Mouse (Mus musculus): ENCODE data around the gene Txndc2.
A peak's percentile ranks its signal among the peaks of the same experiment; 100 is the strongest.
"Not testable (repeated sequence)": the region's sequence is repeated elsewhere in the genome, so short reads cannot be mapped to it uniquely, and the experiment has no call there.

Txndc2 gene

DNA sequence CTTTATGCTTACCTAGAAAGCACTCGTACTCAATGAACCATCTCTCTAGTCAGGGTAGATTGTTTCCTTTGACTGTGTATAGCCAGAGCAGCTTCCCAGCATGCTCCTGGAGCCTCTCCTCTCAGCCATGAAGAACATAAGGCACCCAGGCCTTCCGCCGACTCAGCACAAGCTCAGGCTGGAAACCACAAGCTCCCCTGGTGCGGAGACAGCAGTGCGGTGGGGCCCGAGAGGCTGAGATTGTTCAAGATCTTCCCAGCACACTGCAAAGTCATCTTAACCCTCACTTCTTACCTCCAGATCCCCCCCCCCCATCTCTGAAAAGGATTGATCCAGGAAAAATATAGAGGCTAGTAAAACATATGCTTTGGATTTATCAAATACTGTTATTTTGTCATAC lies 8.6 kb upstream of the Txndc2 start:
- DNase-seq, result no peak

GRCm38 (mm10) chr17:65649175-65649493 lies 7.2 kb upstream of the Txndc2 start:
- no peak for DNase-seq

DNA sequence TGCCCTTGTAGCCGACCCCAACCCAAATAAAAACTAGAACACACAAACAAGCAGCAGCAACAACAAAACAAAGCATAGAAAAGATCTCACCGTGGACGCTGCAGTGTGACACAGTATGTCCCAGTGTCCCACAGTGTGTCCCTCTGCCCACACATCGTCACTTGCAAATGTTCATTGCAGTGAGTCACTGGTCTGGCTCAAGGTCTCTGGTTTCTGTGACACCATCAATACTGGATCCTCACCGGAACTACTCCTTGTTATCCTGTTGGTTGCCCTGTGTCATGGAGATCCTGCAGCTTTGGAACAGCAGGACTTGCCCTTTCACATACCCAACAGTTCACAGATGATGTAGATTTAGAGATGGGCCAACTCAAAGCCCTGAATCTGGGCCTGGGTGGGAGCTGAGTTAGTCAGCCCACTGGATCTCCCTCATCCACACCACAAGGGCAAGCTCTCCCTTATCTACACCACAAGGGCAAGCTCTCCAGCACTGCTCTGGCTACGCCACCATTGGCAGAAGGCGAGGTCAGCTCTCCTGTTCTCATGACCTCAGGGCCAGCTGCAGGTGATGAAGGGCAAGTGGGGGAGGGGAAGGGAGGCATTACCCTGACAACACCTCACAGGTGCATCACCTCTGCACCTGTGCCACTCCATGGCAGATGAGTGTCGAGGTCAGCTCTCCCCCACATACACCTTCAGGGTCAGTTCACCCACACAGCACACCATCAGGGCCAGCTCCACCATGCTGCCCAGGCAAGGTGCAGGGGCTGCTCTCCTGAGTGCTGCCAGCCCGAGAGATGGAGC lies 6.6 kb upstream of the Txndc2 start:
- no peak for DNase-seq

DNA sequence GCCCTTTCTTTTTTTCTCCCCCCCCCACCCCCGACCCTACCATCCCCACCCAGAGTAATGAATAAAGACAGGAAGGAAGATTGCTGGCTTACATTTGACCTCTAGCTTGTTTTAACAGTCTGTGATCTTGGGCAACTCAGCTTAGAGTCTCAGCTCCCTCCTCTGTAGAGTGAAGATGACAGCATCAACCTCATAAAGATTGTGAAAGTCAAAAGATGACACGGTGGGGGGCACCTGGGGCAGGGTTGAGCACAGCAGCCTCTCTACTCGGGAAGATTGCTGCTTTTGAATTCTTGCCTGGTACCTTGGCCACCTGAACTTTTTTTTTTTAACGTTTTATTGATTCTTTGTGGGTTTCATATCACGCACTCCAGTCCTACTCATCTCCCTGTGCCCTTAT lies 6.0 kb upstream of the Txndc2 start:
- no peak for DNase-seq

DNA sequence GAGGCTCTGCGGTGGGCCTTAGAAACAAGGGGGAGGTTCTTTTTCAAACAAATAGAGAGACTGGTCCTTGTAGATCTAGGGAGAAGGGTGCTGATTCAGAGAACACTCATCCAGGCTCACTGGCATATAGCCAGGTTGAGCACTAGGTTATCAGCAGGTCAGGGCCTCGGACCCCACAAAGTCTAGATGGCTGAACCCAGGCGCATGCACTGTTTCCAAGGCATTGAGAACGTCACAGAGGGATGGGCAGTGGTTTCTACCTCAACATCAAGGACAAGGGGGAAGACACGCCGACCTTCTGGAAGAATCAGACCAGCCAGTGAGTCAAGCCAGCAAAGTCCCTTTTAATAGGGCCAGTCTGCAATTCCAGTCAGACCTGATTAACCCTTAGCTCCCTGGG lies 5.3 kb upstream of the Txndc2 start:
- DNase-seq, result no peak

DNA sequence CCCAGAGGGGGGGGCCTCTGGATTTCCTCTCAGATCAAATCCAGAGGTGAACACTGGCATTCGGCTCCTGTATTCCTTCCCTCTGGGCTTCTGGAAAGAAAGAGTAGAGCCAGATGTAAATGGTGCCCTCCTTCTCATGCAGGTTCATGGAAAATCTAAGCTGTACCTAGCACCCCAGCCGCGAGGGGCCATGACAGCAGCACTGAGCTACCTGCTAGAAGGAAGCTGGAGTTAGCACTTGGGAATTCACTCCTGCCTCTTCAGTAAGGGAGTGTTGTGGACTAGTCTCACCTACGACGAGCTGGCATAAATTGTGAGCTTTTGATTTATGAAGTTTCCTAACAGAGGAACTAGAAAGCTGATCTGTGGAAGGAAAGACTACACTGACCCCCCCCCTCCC lies 1.6 kb upstream of the Txndc2 start:
- no peak for DNase-seq

DNA sequence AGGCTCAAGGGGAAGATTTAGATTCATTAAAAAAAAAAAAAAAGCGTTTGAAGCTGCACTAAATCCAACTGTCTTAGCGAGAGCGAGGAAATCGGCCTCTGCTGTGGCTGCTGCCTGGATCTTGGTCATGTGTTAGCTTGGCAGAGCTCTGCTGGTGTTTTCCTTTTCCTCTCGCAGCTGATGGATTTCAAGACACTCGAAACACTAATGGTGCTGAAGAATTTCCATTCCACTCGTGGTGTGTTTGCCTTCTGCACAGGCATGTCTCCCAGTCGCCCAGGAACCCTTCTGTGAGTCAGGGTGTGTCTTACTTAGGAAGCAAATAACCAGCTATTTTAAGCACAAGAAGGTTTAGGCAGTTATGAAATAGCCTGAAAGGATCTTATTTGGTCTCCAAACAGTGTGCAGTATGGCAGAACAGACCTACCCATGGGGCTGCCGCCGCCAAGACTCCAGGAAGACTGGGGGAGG lies 1.1 kb upstream of the Txndc2 start:
- DNase-seq, result peak; percentile 12

- DNase-seq, result no peak
Observed at GRCm38 (mm10) chr17:65642578-65642991, 617 bp upstream of the Txndc2 start.

DNA sequence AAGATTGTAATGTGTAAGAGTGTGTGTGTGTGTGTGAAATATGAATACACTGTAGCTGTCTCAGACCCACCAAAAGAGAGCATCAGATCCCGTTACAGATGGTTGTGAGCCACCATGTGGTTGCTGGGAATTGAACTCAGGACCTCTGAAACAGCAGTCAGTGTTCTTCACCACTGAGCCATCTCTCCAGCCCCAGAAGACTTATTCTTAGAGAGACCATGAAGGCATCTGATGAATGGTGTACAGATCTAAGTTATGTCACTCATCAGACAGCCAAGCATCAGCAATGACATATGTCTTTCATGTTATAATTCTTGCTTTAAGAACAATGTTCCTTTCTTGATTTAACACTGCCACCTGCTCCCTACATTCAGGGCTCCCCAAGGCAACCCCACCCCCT lies 2.8 kb downstream of the Txndc2 start:
- no peak for DNase-seq

- DNase-seq, result no peak
Observed at GRCm38 (mm10) chr17:65635715-65636360, 6.1 kb downstream of the Txndc2 start.

DNA sequence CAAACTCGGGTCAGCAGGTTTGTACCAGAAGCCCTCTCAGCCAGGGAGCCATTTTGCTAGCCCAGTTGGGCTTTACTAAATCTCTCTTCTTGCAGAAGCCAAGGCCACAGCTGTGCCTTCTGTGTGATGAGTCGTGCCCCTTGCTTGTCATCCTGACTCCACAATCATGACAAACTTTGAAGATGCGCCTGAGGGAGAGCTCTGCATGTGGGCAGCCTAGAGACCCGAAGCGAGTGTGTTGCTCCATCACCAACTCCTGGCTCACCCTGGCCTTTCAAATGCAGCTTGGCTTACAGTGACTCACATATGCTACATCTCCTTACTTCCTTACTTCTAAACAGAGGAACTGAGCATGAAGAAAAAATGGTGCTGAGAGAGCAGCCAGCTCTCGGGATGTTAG lies 12.0 kb downstream of the Txndc2 start:
- no peak for DNase-seq

DNA sequence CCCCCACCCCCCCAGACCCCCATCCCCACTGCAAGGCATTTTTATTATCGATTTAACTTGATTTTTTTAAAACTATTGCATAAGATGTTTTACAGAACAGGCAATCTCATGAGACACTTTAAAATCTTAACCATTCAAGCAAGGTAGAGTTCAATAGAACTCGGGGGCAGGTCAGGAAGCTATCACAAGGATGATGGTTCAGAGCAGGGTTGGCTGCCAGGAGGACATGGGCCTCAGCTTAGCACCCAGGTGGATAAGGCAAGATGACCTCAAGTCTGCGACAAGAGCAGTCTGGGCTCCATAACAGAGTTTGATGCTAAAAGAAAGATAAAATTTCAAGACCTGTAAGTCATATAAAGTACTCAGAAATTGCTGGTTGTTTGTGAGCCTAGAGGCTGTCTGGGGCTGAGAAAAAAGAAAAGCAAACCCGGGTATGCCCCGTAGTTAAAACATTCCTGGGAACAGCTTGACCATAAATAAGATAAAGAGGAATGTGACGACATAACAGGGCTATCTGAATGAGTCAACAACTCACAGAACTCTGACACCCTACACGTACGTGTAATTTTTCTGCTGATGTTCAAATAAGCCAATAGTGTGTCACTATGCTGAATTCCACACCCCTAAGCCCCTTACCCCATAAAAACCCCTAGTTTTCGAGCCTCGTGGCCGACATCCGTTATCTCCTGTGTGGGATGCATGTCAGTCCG lies 13.0 kb downstream of the Txndc2 start:
- DNase-seq, result not testable (repeated sequence)

GRCm38 (mm10) chr17:65626301-65626700 lies 15.7 kb downstream of the Txndc2 start:
- DNase-seq, result no peak

DNA sequence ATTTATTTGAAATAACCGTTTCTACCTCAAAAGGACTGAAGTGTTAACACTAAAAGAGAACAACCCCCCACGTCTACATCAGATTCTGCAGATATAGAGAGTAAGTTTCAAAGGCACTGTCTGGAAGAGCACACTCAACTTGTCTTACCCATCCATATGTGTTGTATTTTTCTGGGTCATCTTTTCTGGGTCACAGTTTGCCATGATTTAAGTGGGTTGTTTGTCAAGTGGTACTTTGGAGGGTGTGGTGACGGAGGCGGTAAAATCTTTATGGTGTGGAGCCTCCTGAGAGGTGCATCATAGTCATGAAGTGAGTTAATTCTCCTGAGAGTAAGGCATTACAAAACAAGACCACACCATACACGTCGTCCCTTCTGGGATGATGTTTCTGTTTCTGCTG lies 16.4 kb downstream of the Txndc2 start:
- DNase-seq, result no peak

GRCm38 (mm10) chr17:65623130-65623529 lies 18.8 kb downstream of the Txndc2 start:
- DNase-seq, result no peak

DNA sequence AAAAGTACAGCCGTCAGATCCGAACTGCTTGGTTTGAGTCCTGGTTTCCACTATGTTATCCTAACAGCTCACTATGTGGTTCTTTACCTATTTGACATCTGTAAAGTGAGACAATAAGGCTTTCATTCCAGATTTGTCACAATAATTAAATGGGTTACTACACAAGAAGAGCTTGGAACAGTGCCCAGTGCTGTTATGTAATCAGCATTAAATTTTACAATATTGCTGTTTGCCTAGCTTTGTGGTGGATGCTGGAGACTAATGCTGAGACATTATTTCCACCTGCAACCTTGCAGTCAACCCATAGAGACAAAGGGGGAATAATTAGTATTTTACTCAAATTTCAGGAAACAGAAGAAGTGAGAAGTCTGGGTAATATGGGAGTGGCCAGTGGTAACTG lies 23.5 kb downstream of the Txndc2 start:
- DNase-seq, result no peak

- DNase-seq, result no peak
Observed at GRCm38 (mm10) chr17:65615678-65616077, 26.3 kb downstream of the Txndc2 start.

DNA sequence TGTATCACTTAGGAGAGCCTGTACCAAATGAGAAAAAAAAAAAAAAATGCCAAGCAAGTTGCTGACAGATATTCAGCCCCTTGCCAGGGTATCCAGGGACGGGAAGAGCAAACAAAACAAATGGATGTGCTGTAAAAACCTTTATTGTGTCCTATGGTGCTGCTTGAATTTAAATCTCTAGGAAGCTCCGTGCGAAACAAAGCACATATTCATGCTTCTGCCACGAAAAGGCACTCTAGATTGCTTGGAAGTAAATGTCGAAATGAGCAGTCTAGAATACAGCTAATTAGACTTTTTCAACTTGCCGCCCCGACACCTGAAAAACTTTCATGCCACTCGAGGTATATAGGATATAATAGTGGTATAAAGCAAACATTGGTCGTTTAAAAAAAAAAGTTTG lies 27.5 kb downstream of the Txndc2 start:
- peak; percentile 22 for DNase-seq

DNA sequence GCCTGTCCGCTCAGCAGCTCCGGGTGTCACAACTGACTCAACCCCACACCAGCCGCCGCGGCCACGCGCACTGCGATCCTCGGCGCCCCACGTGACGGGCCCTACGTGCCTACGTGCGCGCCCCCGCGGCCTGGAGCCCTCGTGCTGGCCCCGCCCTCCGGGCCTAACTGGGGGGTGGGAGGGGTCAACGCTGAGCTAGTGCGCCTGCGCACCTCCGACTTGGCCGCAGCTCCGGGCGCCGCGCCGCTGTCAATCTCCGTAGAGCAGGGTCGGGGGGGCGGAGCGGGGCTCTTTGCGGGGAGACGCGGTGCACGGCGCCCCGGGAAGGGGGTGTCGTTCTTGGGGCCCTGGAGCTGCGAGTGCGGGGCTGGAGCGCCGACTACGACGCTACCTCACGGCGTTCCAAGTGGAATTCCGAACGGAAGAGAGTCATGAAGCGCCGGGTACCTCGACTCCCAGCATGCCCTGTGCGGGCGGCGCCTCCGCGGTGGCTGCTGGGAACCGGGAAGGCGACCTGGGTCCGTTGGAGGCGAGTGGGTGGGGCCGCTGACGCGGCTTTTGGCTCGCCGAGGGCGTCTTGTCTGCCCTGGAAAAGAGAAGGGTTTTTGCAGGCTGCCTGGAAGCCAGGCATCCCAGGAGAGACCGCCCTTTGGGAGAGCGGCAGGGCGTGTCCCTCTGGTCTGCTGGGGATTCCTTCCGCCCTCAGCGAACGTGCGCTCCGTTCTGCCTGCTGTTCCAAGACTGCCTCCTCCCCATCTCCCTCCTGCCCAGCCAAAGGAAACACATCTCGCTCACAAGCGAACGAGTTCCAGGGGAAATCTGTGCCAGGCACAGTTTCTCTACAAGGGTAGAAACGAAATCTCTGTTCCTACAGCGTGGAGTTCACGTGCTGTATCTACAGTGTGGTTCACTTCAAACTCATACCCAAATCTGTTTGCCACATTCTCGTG lies 28.2 kb downstream of the Txndc2 start, which contains the start of gene Vapa:
Gene Vapa (minus strand): TSS at position 93 of the 950 bp plus-strand sequence.
- DNase-seq, result peak; percentile 99

- no peak for DNase-seq
Observed at GRCm38 (mm10) chr17:65613142-65613462, 28.9 kb downstream of the Txndc2 start.

GRCm38 (mm10) chr17:65612391-65613141 lies 29.4 kb downstream of the Txndc2 start:
- DNase-seq, result peak; percentile 48

DNA sequence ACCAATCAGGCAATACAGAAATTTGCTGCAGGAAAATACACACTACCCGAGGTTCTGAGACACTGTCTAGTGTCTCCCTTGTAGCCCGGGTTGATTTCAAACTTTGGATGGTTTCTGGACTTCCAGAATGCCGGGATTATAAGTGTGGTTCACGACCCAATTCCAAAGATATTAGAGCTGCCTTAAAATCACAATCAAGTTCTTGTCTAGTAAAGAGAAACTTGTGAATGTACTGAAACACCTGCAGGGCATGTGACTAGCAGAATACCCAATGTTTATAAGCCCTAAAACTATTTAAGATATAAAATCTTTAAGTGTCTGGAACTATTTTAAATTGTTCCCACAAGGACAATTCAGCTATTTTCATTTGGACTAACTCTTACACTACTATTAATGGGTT lies 30.2 kb downstream of the Txndc2 start:
- DNase-seq, result no peak

Data from cerebellum, adult 8-10 months (tissue).